Comparison of ENCODE assay signal across 8 mouse cellular contexts in the genomic region with DNA sequence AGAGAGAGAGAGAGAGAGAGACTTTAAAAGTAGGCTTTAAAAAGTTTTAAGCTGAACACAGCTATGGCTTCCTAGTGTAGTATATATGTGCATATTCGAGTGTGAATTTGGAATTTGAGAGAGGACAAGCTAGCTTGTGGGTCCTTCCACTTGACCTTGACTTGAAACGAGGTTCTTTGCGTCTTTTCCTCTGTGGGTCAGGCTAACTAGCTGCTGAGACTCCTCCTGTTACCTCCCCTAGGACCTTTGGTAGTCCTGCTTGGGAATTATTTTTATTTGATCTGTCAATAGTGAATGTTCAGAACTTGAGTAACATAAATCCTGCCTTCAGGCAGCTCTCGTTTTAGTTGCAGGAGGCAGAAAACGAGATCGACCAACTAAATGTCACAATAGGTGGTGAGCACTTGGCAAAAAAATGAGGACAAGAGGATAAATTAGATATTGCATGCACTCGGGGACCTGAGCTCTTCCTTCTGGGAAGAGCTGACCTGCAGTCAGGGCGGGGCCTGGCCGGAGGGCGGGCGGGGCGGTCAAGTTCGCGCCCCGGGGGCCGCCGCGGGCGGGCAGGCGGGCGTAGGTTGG. TPM values are rescaled to one million over a fixed set of nuclear protein-coding genes. Genes with fewer than 3 reads are reported as not detected.
DNase-seq lines count a peak whose midpoint lies in the region; ATAC-seq and TF ChIP-seq lines count a peak whose summit lies in the region.

No protein-coding gene starts in this region.

- ATAC-seq in heart, embryonic 11.5 days (replicated peaks; ENCODE audit: insufficient number of reproducible peaks, low FRiP score, low TSS enrichment) = no peak
- peak; percentile 0 for ATAC-seq in forebrain, embryonic 13.5 days
- ATAC-seq in liver, embryonic 15.5 days (ENCODE audit: insufficient read depth) = no peak

- H3K4me1 ChIP-seq in heart, embryonic 11.5 days (ENCODE audit: control insufficient read depth, insufficient read depth, low read length) = peaks cover 9% of the 10 kb centered on the region
- no peaks in the 10 kb centered on the region for H3K4me1 ChIP-seq in ES-Bruce4 (ENCODE audit: control insufficient read depth, insufficient read depth, low read length)
- peaks cover 21% of the 10 kb centered on the region for H3K4me1 ChIP-seq in forebrain, embryonic 13.5 days
- peaks cover 31% of the 10 kb centered on the region for H3K4me1 ChIP-seq in liver, embryonic 15.5 days (replicated peaks)

- peak overlapping the region; percentile 99 for H3K4me3 ChIP-seq in heart, embryonic 11.5 days (ENCODE audit: low read depth, low read length)
- H3K4me3 ChIP-seq in ES-Bruce4 (ENCODE audit: low read depth, low read length) = peak overlapping the region; percentile 26; the same call in 1 of the 2 replicates
- peak overlapping the region; percentile 92 for H3K4me3 ChIP-seq in forebrain, embryonic 13.5 days
- H3K4me3 ChIP-seq in liver, embryonic 15.5 days (replicated peaks) = peak overlapping the region; percentile 89

- DNase-seq in heart, adult 18-20 months = no peak
- no peak for DNase-seq in urinary bladder, postnatal 14 days (ENCODE audit: low spot score)
- DNase-seq in cerebellum, adult 9-11 months = no peak
- no peak for DNase-seq in adrenal gland, adult 18-20 months (ENCODE audit: low spot score in 2 of 2)

- peaks cover under 1% of the 10 kb centered on the region; the same call in 1 of the 2 replicates for H3K36me3 ChIP-seq in heart, embryonic 11.5 days (ENCODE audit: control insufficient read depth, insufficient read depth, low read length)
- H3K36me3 ChIP-seq in ES-Bruce4 (ENCODE audit: control insufficient read depth, insufficient read depth, low read length, poor library complexity, severe bottlenecking) = no peaks in the 10 kb centered on the region
- peaks cover 12% of the 10 kb centered on the region for H3K36me3 ChIP-seq in forebrain, embryonic 13.5 days (ENCODE audit: poor library complexity, severe bottlenecking)
- H3K36me3 ChIP-seq in liver, embryonic 15.5 days (replicated peaks) = peaks cover 14% of the 10 kb centered on the region

- peak overlapping the region; percentile 79 for H3K27ac ChIP-seq in heart, embryonic 11.5 days (ENCODE audit: low read depth, low read length)
- no peak overlapping the region for H3K27ac ChIP-seq in ES-Bruce4 (ENCODE audit: insufficient read depth, low read length)
- H3K27ac ChIP-seq in forebrain, embryonic 13.5 days = peak overlapping the region; percentile 68
- peak overlapping the region; percentile 87 for H3K27ac ChIP-seq in liver, embryonic 15.5 days (replicated peaks)

- H3K9me3 ChIP-seq in heart, embryonic 11.5 days (replicated peaks; ENCODE audit: control insufficient read depth, low read length) = no peaks in the 10 kb centered on the region
- H3K9me3 ChIP-seq in ES-Bruce4 (replicated peaks; ENCODE audit: control insufficient read depth, insufficient read depth, low read length, poor library complexity, severe bottlenecking) = no peaks in the 10 kb centered on the region
- 0 out of 2 replicates have a peak, but pooled peaks cover 3% of the 10 kb centered on the region for H3K9me3 ChIP-seq in forebrain, embryonic 13.5 days (replicated peaks)
- no peaks in the 10 kb centered on the region for H3K9me3 ChIP-seq in liver, embryonic 15.5 days (replicated peaks)

- peak overlapping the region; percentile 96 for H3K9ac ChIP-seq in heart, embryonic 11.5 days (ENCODE audit: low read depth, low read length)
- peak overlapping the region; percentile 57; the same call in 1 of the 2 replicates for H3K9ac ChIP-seq in ES-Bruce4 (ENCODE audit: low read depth, poor library complexity, severe bottlenecking)
- peak overlapping the region; percentile 74 for H3K9ac ChIP-seq in forebrain, embryonic 13.5 days
- peak overlapping the region; percentile 95 for H3K9ac ChIP-seq in liver, embryonic 15.5 days

- no peaks in the 10 kb centered on the region for H3K27me3 ChIP-seq in heart, embryonic 11.5 days (ENCODE audit: control insufficient read depth, insufficient read depth, low read length)
- peaks cover 1% of the 10 kb centered on the region; the same call in 1 of the 2 replicates for H3K27me3 ChIP-seq in ES-Bruce4 (ENCODE audit: control insufficient read depth, insufficient read depth, low read length, poor library complexity, severe bottlenecking)
- no peaks in the 10 kb centered on the region for H3K27me3 ChIP-seq in forebrain, embryonic 13.5 days
- H3K27me3 ChIP-seq in liver, embryonic 15.5 days = no peaks in the 10 kb centered on the region

- WGBS in heart, embryonic 11.5 days (ENCODE audit: insufficient replicate concordance) = 4% methylated on average over 20 of the region's 21 CpGs
- WGBS in forebrain, embryonic 13.5 days = 8% methylated on average over 21 of the region's 21 CpGs
- WGBS in liver, embryonic 15.5 days (ENCODE audit: insufficient replicate concordance) = 8% methylated on average over 21 of the region's 21 CpGs

- no peak for TF ChIP-seq EP300 in ES-Bruce4 (IDR thresholded peaks at IDR 0.05; ENCODE audit: insufficient read depth, low read depth, low read length)

- no peak for TF ChIP-seq CTCF in ES-Bruce4 (IDR thresholded peaks at IDR 0.05; ENCODE audit: low read depth, low read length)

- H3K4me2 ChIP-seq in heart, embryonic 11.5 days = peak overlapping the region; percentile 61
- H3K4me2 ChIP-seq in forebrain, embryonic 13.5 days = peak overlapping the region; percentile 72
- H3K4me2 ChIP-seq in liver, embryonic 15.5 days = peak overlapping the region; percentile 95

- no peak for TF ChIP-seq POLR2A in ES-Bruce4 (IDR thresholded peaks at IDR 0.05; ENCODE audit: insufficient read depth, low read length)

RNA-seq across cellular contexts. Expression of a gene that starts 0.4 kb away (rescaled TPM):
- 36.0 and 37.6 TPM in 2 replicates for polyA plus RNA-seq in heart, embryonic 11.5 days (2014; fragmentation: Nextera tagmentation; extraction: Ambion mirVana)
- 1 to 10 TPM; 8.5 to 8.8 TPM for total RNA-seq in heart, adult 18-20 months (2021)
- polyA plus RNA-seq in ES-Bruce4 (2011; ENCODE audit: insufficient read depth, insufficient read length, low read depth, missing spikeins) = 3.7 and 4.7 TPM in 2 replicates
- polyA plus RNA-seq in forebrain, embryonic 13.5 days (2015; fragmentation: Nextera tagmentation; extraction: Ambion mirVana) = 80.8 and 84.6 TPM in 2 replicates
- 20.5 and 21.1 TPM in 2 replicates for polyA plus RNA-seq in liver, embryonic 15.5 days (2015; fragmentation: Nextera tagmentation; extraction: Ambion mirVana)
- 10 to 100 TPM; 18.1 to 19.6 TPM for total RNA-seq in adrenal gland, adult 18-20 months (2021)

RNA-seq across cellular contexts. Expression of a gene that starts 31.1 kb away (rescaled TPM):
- polyA plus RNA-seq in heart, embryonic 11.5 days (2014; fragmentation: Nextera tagmentation; extraction: Ambion mirVana) = 13.0 and 15.4 TPM in 2 replicates
- total RNA-seq in heart, adult 18-20 months (2021) = 10 to 100 TPM; 13.8 to 14.1 TPM
- 2.0 and 6.0 TPM in 2 replicates for polyA plus RNA-seq in ES-Bruce4 (2011; ENCODE audit: insufficient read depth, insufficient read length, low read depth, missing spikeins)
- 33.4 and 37.6 TPM in 2 replicates for polyA plus RNA-seq in forebrain, embryonic 13.5 days (2015; fragmentation: Nextera tagmentation; extraction: Ambion mirVana)
- polyA plus RNA-seq in liver, embryonic 15.5 days (2015; fragmentation: Nextera tagmentation; extraction: Ambion mirVana) = 0.89 and 0.93 TPM in 2 replicates
- total RNA-seq in adrenal gland, adult 18-20 months (2021) = 10 to 100 TPM; 40.7 to 40.9 TPM

Comparison
In these comparisons a context has a peak if more than half of its experiments do, and no peak if none do; other contexts are left out.
1. H3K4me3 ChIP-seq: peak in every context shown above with its lines; median percentile 99 in heart, embryonic 11.5 days; 92 in forebrain, embryonic 13.5 days; 89 in liver, embryonic 15.5 days; 26 in ES-Bruce4.